Mouse (Mus musculus): ENCODE measurements around the gene Maml2.

Maml2 gene

GRCm38 (mm10) chr9:13297668-13298512 lies at the start of gene Maml2:
Gene Maml2 (plus strand): TSS chr9:13297957.
- DNase-seq (ENCODE audit: low spot score): peak; percentile 35

GRCm38 (mm10) chr9:13248104-13248503 lies 49.7 kb upstream of the Maml2 start:
- DNase-seq (ENCODE audit: low spot score): no peak

GRCm38 (mm10) chr9:13251251-13251650 lies 46.5 kb upstream of the Maml2 start:
- no peak for DNase-seq (ENCODE audit: low spot score)

- no peak for DNase-seq (ENCODE audit: low spot score)
Measured at GRCm38 (mm10) chr9:13256726-13257125, 41.0 kb upstream of the Maml2 start.

- DNase-seq (ENCODE audit: low spot score): no peak
Measured at GRCm38 (mm10) chr9:13258173-13258572, 39.6 kb upstream of the Maml2 start.

- no peak for DNase-seq (ENCODE audit: low spot score)
Measured at GRCm38 (mm10) chr9:13260980-13261379, 36.8 kb upstream of the Maml2 start.

- DNase-seq (ENCODE audit: low spot score): no peak
Measured at GRCm38 (mm10) chr9:13273219-13273618, 24.5 kb upstream of the Maml2 start.

GRCm38 (mm10) chr9:13287482-13287881 lies 10.3 kb upstream of the Maml2 start:
- no peak for DNase-seq (ENCODE audit: low spot score)

- peak; percentile 57 for DNase-seq (ENCODE audit: low spot score)
Measured at GRCm38 (mm10) chr9:13296274-13297121, 1.3 kb upstream of the Maml2 start.

GRCm38 (mm10) chr9:13297122-13297667 lies 562 bp upstream of the Maml2 start:
- no peak for DNase-seq (ENCODE audit: low spot score)

- no peak for DNase-seq (ENCODE audit: low spot score)
Measured at GRCm38 (mm10) chr9:13298513-13298878, 739 bp downstream of the Maml2 start.

- DNase-seq (ENCODE audit: low spot score): no peak
Measured at GRCm38 (mm10) chr9:13299190-13299589, 1.4 kb downstream of the Maml2 start.

GRCm38 (mm10) chr9:13300041-13300441 lies 2.3 kb downstream of the Maml2 start:
- no peak for DNase-seq (ENCODE audit: low spot score)

GRCm38 (mm10) chr9:13300891-13301782 lies 3.4 kb downstream of the Maml2 start:
- no peak for DNase-seq (ENCODE audit: low spot score)

- DNase-seq (ENCODE audit: low spot score): no peak
Measured at GRCm38 (mm10) chr9:13302183-13302825, 4.5 kb downstream of the Maml2 start.

- DNase-seq (ENCODE audit: low spot score): no peak
Measured at GRCm38 (mm10) chr9:13303099-13303771, 5.5 kb downstream of the Maml2 start.

- DNase-seq (ENCODE audit: low spot score): no peak
Measured at GRCm38 (mm10) chr9:13303976-13304375, 6.2 kb downstream of the Maml2 start.

- no peak for DNase-seq (ENCODE audit: low spot score)
Measured at GRCm38 (mm10) chr9:13306471-13306870, 8.7 kb downstream of the Maml2 start.

GRCm38 (mm10) chr9:13307226-13307625 lies 9.5 kb downstream of the Maml2 start:
- no peak for DNase-seq (ENCODE audit: low spot score)

GRCm38 (mm10) chr9:13308718-13309117 lies 11.0 kb downstream of the Maml2 start:
- DNase-seq (ENCODE audit: low spot score): no peak

GRCm38 (mm10) chr9:13309807-13310206 lies 12.1 kb downstream of the Maml2 start:
- DNase-seq (ENCODE audit: low spot score): no peak

Data from spleen, adult 12 weeks (tissue).